Mouse (Mus musculus): Measurements from ENCODE around the gene Tubgcp5. TPM values are rescaled to one million over a fixed set of nuclear protein-coding genes. Genes with fewer than 3 reads are reported as not detected.

The Tubgcp5 gene
- total and polyA plus RNA-seq, 3 experiments = 13.7 to 14.9 TPM; not detected in 1

- no peak for TF ChIP-seq NELFE (IDR thresholded peaks at IDR 0.05; ENCODE audit: low read depth, low read length)
- no peak for TF ChIP-seq RAD21 (IDR thresholded peaks at IDR 0.05; ENCODE audit: low read depth, low read length)
- TF ChIP-seq CHD2 (IDR thresholded peaks at IDR 0.05; ENCODE audit: low read length) = no peak
- TF ChIP-seq MAZ (IDR thresholded peaks at IDR 0.05; ENCODE audit: low read depth, low read length) = no peak
- no peak for TF ChIP-seq ZNF384 (IDR thresholded peaks at IDR 0.05; ENCODE audit: low read depth, low read length)
- no peak for TF ChIP-seq NRF1 (IDR thresholded peaks at IDR 0.05; ENCODE audit: insufficient read depth, low read depth, low read length, poor library complexity, severe bottlenecking)
- TF ChIP-seq MAX (IDR thresholded peaks at IDR 0.05; ENCODE audit: low read length) = no peak
- TF ChIP-seq USF2 (IDR thresholded peaks at IDR 0.05; ENCODE audit: borderline replicate concordance in 1 of 2, insufficient read depth in 1 of 2, low read depth in 1 of 2, low read length in 2 of 2) = no peak
- TF ChIP-seq MEF2A (IDR thresholded peaks at IDR 0.05; ENCODE audit: extremely low read depth, insufficient replicate concordance, low read depth, low read length, poor library complexity, severe bottlenecking) = no peak
Measured at GRCm38 (mm10) chr7:55767926-55768325, 26.0 kb upstream of the Tubgcp5 start, which contains the start of gene Siglech (continued).

GRCm38 (mm10) chr7:55780011-55780410 lies 13.9 kb upstream of the Tubgcp5 start:
- Histone ChIP-seq H3K27ac (ENCODE audit: control insufficient read depth, low read depth, low read length) (no peak overlapping the region), H3K4me1 (ENCODE audit: control insufficient read depth in 1 of 2, insufficient read depth in 2 of 2, low read length in 2 of 2) (0 out of 4 replicates have a peak, but pooled peaks cover 0 to 3% of the 10 kb centered on the region in 2 experiments), H3K9me3 (replicated peaks; ENCODE audit: insufficient read depth, low read length) (no peaks in the 10 kb centered on the region), H3K79me2 (ENCODE audit: control insufficient read depth, insufficient read depth, low read length, poor library complexity) (no peaks in the 10 kb centered on the region), H3K36me3 (ENCODE audit: control insufficient read depth in 1 of 2, insufficient read depth in 2 of 2, low read length in 2 of 2) (no peaks in the 10 kb centered on the region), H3K27me3 (ENCODE audit: control insufficient read depth in 1 of 2, insufficient read depth in 2 of 2, low read length in 2 of 2) (peaks cover 8 to 9% of the 10 kb centered on the region in 2 experiments), H3K9ac (ENCODE audit: control insufficient read depth, low read depth, low read length, poor library complexity, severe bottlenecking) (no peak overlapping the region), H3K4me3 (ENCODE audit: control insufficient read depth in 1 of 2, insufficient read depth in 1 of 2, low read depth in 2 of 2, low read length in 2 of 2) (no peak overlapping the region)
- TF ChIP-seq CHD1 (IDR thresholded peaks at IDR 0.05; ENCODE audit: low read depth, low read length) = no peak
- no peak for TF ChIP-seq NRF1 (IDR thresholded peaks at IDR 0.05; ENCODE audit: insufficient read depth, low read depth, low read length, poor library complexity, severe bottlenecking)
- TF ChIP-seq MEF2A (IDR thresholded peaks at IDR 0.05; ENCODE audit: extremely low read depth, insufficient replicate concordance, low read depth, low read length, poor library complexity, severe bottlenecking) = no peak
- no peak for TF ChIP-seq RCOR1 (IDR thresholded peaks at IDR 0.05; ENCODE audit: low read depth, low read length)
- TF ChIP-seq HCFC1 (IDR thresholded peaks at IDR 0.05; ENCODE audit: low read depth, low read length) = no peak
- TF ChIP-seq GABPA (IDR thresholded peaks at IDR 0.05; ENCODE audit: low read depth, low read length) = no peak
- no peak for TF ChIP-seq NELFE (IDR thresholded peaks at IDR 0.05; ENCODE audit: low read depth, low read length)
- TF ChIP-seq TAL1 (IDR thresholded peaks at IDR 0.05; ENCODE audit: low read length) = no peak
- no peak for TF ChIP-seq POLR2AphosphoS2 (IDR thresholded peaks at IDR 0.05; ENCODE audit: low read length)
- no peak for TF ChIP-seq ZC3H11A (IDR thresholded peaks at IDR 0.05; ENCODE audit: low read depth, low read length)
- no peak for TF ChIP-seq ETS1 (IDR thresholded peaks at IDR 0.05; ENCODE audit: low read depth, low read length)
- TF ChIP-seq ELF1 (IDR thresholded peaks at IDR 0.05; ENCODE audit: low read depth, low read length) = no peak
- TF ChIP-seq POLR2AphosphoS5 (IDR thresholded peaks at IDR 0.05; ENCODE audit: borderline replicate concordance, low read depth, low read length) = no peak
- no peak for TF ChIP-seq E2F4 (IDR thresholded peaks at IDR 0.05; ENCODE audit: borderline replicate concordance, low read depth, low read length)
- no peak for TF ChIP-seq TCF12 (IDR thresholded peaks at IDR 0.05; ENCODE audit: low read depth, low read length)
- TF ChIP-seq MAZ (IDR thresholded peaks at IDR 0.05; ENCODE audit: low read depth, low read length) = no peak
- TF ChIP-seq RAD21 (IDR thresholded peaks at IDR 0.05; ENCODE audit: low read depth, low read length) = no peak
- no peak for TF ChIP-seq KAT2A (conservative IDR thresholded peaks at IDR 0.05; ENCODE audit: low read depth, low read length)
- no peak for DNase-seq (ENCODE audit: low read depth, low spot score)
